Mouse (Mus musculus): Measurements from ENCODE around the gene Stxbp1.

- TF ChIP-seq EP300 (IDR thresholded peaks at IDR 0.05) (no peak), CTCF (IDR thresholded peaks at IDR 0.05) (no peak; the same call in 1 of the 2 replicates)
These were observed 792 bp downstream of the Stxbp1 start for GRCm38 (mm10) chr2:32846101-32846804.
